Mouse (Mus musculus) kidney, adult 8-10 months (tissue): ENCODE results near the gene Dnajb8.

Experiments used
- DNase-seq, 2 experiments: peaks; one replicate each; pipeline ENCODE4 v3.0.0; 2022

Dnajb8 gene

GRCm38 (mm10) chr6:88199718-88200692, 22.1 kb upstream of the Dnajb8 start:
- no peak for DNase-seq

- peak in 1 of 2 experiments; percentile 51 for DNase-seq
Measured at GRCm38 (mm10) chr6:88200693-88201609, 21.1 kb upstream of the Dnajb8 start.

- no peak for DNase-seq
Measured at GRCm38 (mm10) chr6:88201926-88202700, 20.0 kb upstream of the Dnajb8 start.

GRCm38 (mm10) chr6:88202921-88203690, 19.0 kb upstream of the Dnajb8 start:
- peak; percentile 64 to 77 for DNase-seq

- DNase-seq = no peak
Measured at GRCm38 (mm10) chr6:88203791-88204405, 18.2 kb upstream of the Dnajb8 start.

- no peak for DNase-seq
Measured at GRCm38 (mm10) chr6:88204531-88205385, 17.3 kb upstream of the Dnajb8 start.

- no peak for DNase-seq
Measured at GRCm38 (mm10) chr6:88205386-88205700, 16.7 kb upstream of the Dnajb8 start.

GRCm38 (mm10) chr6:88205937-88206336, 16.1 kb upstream of the Dnajb8 start:
- DNase-seq = peak in 1 of 2 experiments; percentile 50

GRCm38 (mm10) chr6:88206566-88206965, 15.5 kb upstream of the Dnajb8 start:
- DNase-seq = no peak

GRCm38 (mm10) chr6:88207403-88208033, 14.6 kb upstream of the Dnajb8 start:
- no peak for DNase-seq

- no peak for DNase-seq
Measured at GRCm38 (mm10) chr6:88208321-88208720, 13.7 kb upstream of the Dnajb8 start.

GRCm38 (mm10) chr6:88209453-88209852, 12.6 kb upstream of the Dnajb8 start:
- DNase-seq = no peak

- no peak for DNase-seq
Measured at GRCm38 (mm10) chr6:88210182-88210581, 11.9 kb upstream of the Dnajb8 start.

GRCm38 (mm10) chr6:88215797-88216196, 6.3 kb upstream of the Dnajb8 start:
- no peak for DNase-seq

- DNase-seq = no peak
Measured at GRCm38 (mm10) chr6:88216199-88216598, 5.9 kb upstream of the Dnajb8 start.

GRCm38 (mm10) chr6:88219094-88219493, 3.0 kb upstream of the Dnajb8 start:
- DNase-seq = no peak

- no peak for DNase-seq
Measured at GRCm38 (mm10) chr6:88226570-88226994, 4.5 kb downstream of the Dnajb8 start.

GRCm38 (mm10) chr6:88227537-88227936, 5.5 kb downstream of the Dnajb8 start:
- DNase-seq = no peak

- DNase-seq = no peak
Measured at GRCm38 (mm10) chr6:88229221-88229620, 7.2 kb downstream of the Dnajb8 start.

- DNase-seq = no peak
Measured at GRCm38 (mm10) chr6:88231821-88232220, 9.8 kb downstream of the Dnajb8 start.
